Mouse (Mus musculus) hindbrain, embryonic 14.5 days (tissue): Measurements from ENCODE around the gene Gnb3. TPM values are rescaled to one million over a fixed set of nuclear protein-coding genes. Genes with fewer than 3 reads are reported as not detected.
"Not testable (repeated sequence)": the region's sequence is repeated elsewhere in the genome, so short reads cannot be mapped to it uniquely, and the experiment has no call there.

Source experiments
- ATAC-seq: fragments of 200-750 bp; cut with Nextera tagmentation; 2 replicates; pipeline ENCODE4 v1.8.0; 2017; ENCODE audit warnings: moderate number of reproducible peaks, mild to moderate bottlenecking, moderate TSS enrichment, moderate library complexity; ENCODE audit not compliant: low FRiP score
- DNase-seq: peaks from one replicate; pipeline ENCODE4 v3.0.0-alpha.2; 2015; ENCODE audit warnings: low spot score
- H3K27ac ChIP-seq: fragments of 300-500 bp; sonication (generic); 2 replicates; pipeline ENCODE4 v1.5.1; 2014; ENCODE audit warnings: mild to moderate bottlenecking, moderate library complexity
- H3K27me3 ChIP-seq: fragments of 300-500 bp; sonication (generic); 2 replicates; pipeline ENCODE4 v1.6.1; 2014; ENCODE audit warnings: mild to moderate bottlenecking, low read length, mixed read lengths; ENCODE audit not compliant: control insufficient read depth, insufficient read depth
- H3K36me3 ChIP-seq: fragments of 300-500 bp; sonication (generic); replicated peaks from 2 replicates; pipeline ENCODE4 v1.6.1; 2014; ENCODE audit not compliant: control insufficient read depth, insufficient read depth
- H3K4me1 ChIP-seq: fragments of 300-500 bp; sonication (generic); replicated peaks from 2 replicates; pipeline ENCODE4 v1.6.1; 2014; ENCODE audit warnings: antibody characterized with exemption, low read length, mixed read lengths; ENCODE audit not compliant: control insufficient read depth, insufficient read depth
- H3K4me2 ChIP-seq: fragments of 300-500 bp; sonication (generic); replicated peaks from 2 replicates; pipeline ENCODE4 v1.6.1; 2014; ENCODE audit warnings: mild to moderate bottlenecking, moderate library complexity
- H3K4me3 ChIP-seq: fragments of 300-500 bp; sonication (generic); replicated peaks from 2 replicates; pipeline ENCODE4 v1.5.1; 2014; ENCODE audit warnings: mild to moderate bottlenecking, low read length
- H3K9ac ChIP-seq: fragments of 300-500 bp; sonication (generic); 2 replicates; pipeline ENCODE4 v1.6.1; 2014
- H3K9me3 ChIP-seq: fragments of 300-500 bp; sonication (generic); 2 replicates; pipeline ENCODE4 v1.6.1; 2016; ENCODE audit warnings: low read length; ENCODE audit not compliant: control insufficient read depth
- WGBS: fragments of 180-500 bp; shearing (Covaris S2); extraction: QIAGEN DNeasy Blood & Tissue Kit; methylation state at CpG from one replicate; pipeline ENCODE4 v1.1.7; 2014; 5-methylcytosine and 5-hydroxymethylcytosine counted together
- polyA plus RNA-seq: library from polyadenylated mRNA; unstranded; fragments of >200 nt; fragmentation: Nextera tagmentation; extraction: Ambion mirVana; gene quantifications from 2 replicates; pipeline ENCODE4 v1.2.1, GENCODE M21; 2014

Gnb3 gene
- polyA plus RNA-seq, 1 experiment from 2014 or later: 0.21 TPM

GRCm38 (mm10) chr6:124813933-124814332 lies 26.1 kb downstream of the Gnb3 start, which contains the start of gene Tpi1:
Tpi1 (minus strand) TSS chr6:124814296.
- 0% methylated on average over 22 of the region's 22 CpGs for WGBS
- H3K4me2 ChIP-seq: peak within 1 kb of the TSS; percentile 87
- DNase-seq (peak; percentile 81), ATAC-seq (peak; percentile 87)
- H3K4me3 ChIP-seq: peak within 1 kb of the TSS; percentile 48
- no peaks in the 10 kb centered on the region for H3K27me3 ChIP-seq
- H3K36me3 ChIP-seq: peaks cover 61% of the 10 kb centered on the region
- peak within 1 kb of the TSS; percentile 77 for H3K27ac ChIP-seq
- no peaks in the 10 kb centered on the region for H3K9me3 ChIP-seq
- H3K4me1 ChIP-seq: peaks cover 30% of the 10 kb centered on the region
- H3K9ac ChIP-seq: peak within 1 kb of the TSS; percentile 80

- 0% methylated on average over 18 of the region's 18 CpGs for WGBS
- H3K27ac ChIP-seq: peak overlapping the region; percentile 77
- peaks cover 30% of the 10 kb centered on the region for H3K4me1 ChIP-seq
- ATAC-seq (peak; percentile 67), DNase-seq (peak; percentile 76)
- H3K9me3 ChIP-seq: no peaks in the 10 kb centered on the region
- H3K36me3 ChIP-seq: peaks cover 56% of the 10 kb centered on the region
- H3K9ac ChIP-seq: peak overlapping the region; percentile 80
- no peaks in the 10 kb centered on the region for H3K27me3 ChIP-seq
- H3K4me3 ChIP-seq: peak overlapping the region; percentile 48
- peak overlapping the region; percentile 87 for H3K4me2 ChIP-seq
Observed at GRCm38 (mm10) chr6:124813496-124813895, 26.6 kb downstream of the Gnb3 start.

- peak overlapping the region; percentile 80 for H3K9ac ChIP-seq
- H3K4me3 ChIP-seq: peak overlapping the region; percentile 48
- ATAC-seq (no peak), DNase-seq (no peak)
- peaks cover 33% of the 10 kb centered on the region for H3K4me1 ChIP-seq
- no peaks in the 10 kb centered on the region for H3K27me3 ChIP-seq
- H3K27ac ChIP-seq: peak overlapping the region; percentile 77
- peaks cover 50% of the 10 kb centered on the region for H3K36me3 ChIP-seq
- H3K4me2 ChIP-seq: peak overlapping the region; percentile 87
- WGBS: 23% methylated on average over 9 of the region's 9 CpGs
- H3K9me3 ChIP-seq: no peaks in the 10 kb centered on the region
Observed at GRCm38 (mm10) chr6:124812848-124813247, 27.2 kb downstream of the Gnb3 start.

GRCm38 (mm10) chr6:124811701-124812560 lies 28.1 kb downstream of the Gnb3 start:
- Histone ChIP-seq H3K4me3 (peak overlapping the region; percentile 48), H3K9me3 (no peaks in the 10 kb centered on the region), H3K9ac (no peak overlapping the region), H3K27ac (no peak overlapping the region), H3K27me3 (no peaks in the 10 kb centered on the region), H3K4me1 (peaks cover 33% of the 10 kb centered on the region), H3K36me3 (peaks cover 40% of the 10 kb centered on the region), H3K4me2 (peak overlapping the region; percentile 87)
- WGBS: 82% methylated on average over 24 of the region's 24 CpGs
- ATAC-seq: no peak
- no peak for DNase-seq

- no peaks in the 10 kb centered on the region for H3K9me3 ChIP-seq
- no peak overlapping the region for H3K9ac ChIP-seq
- no peak for DNase-seq
- no peak overlapping the region for H3K4me3 ChIP-seq
- no peak overlapping the region for H3K4me2 ChIP-seq
- peaks cover 35% of the 10 kb centered on the region for H3K36me3 ChIP-seq
- 83% methylated on average over 4 of the region's 4 CpGs for WGBS
- H3K27me3 ChIP-seq: no peaks in the 10 kb centered on the region
- no peak for ATAC-seq
- peaks cover 38% of the 10 kb centered on the region for H3K4me1 ChIP-seq
- H3K27ac ChIP-seq: no peak overlapping the region
Observed at GRCm38 (mm10) chr6:124811403-124811665, 28.7 kb downstream of the Gnb3 start.

- not testable (repeated sequence) for H3K9ac ChIP-seq, H3K9me3 ChIP-seq, H3K27me3 ChIP-seq, DNase-seq, H3K27ac ChIP-seq, H3K4me2 ChIP-seq, H3K4me3 ChIP-seq, ATAC-seq
- Histone ChIP-seq H3K4me1 (peaks cover 40% of the 10 kb centered on the region), H3K36me3 (peaks cover 29% of the 10 kb centered on the region)
- 81% methylated on average over 10 of the region's 11 CpGs for WGBS
Observed at GRCm38 (mm10) chr6:124810566-124811402, 29.3 kb downstream of the Gnb3 start.

GRCm38 (mm10) chr6:124809775-124810538 lies 30.1 kb downstream of the Gnb3 start:
- no peak for DNase-seq
- ATAC-seq: no peak

GRCm38 (mm10) chr6:124809052-124809774 lies 30.9 kb downstream of the Gnb3 start:
- Histone ChIP-seq H3K4me1 (peaks cover 38% of the 10 kb centered on the region), H3K27me3 (no peaks in the 10 kb centered on the region), H3K9ac (peak overlapping the region; percentile 57), H3K27ac (peak overlapping the region; percentile 70), H3K9me3 (no peaks in the 10 kb centered on the region), H3K4me3 (peak overlapping the region; percentile 44), H3K36me3 (peaks cover 20% of the 10 kb centered on the region), H3K4me2 (peak overlapping the region; percentile 69)
- under 1% methylated on average over 35 of the region's 35 CpGs for WGBS
- DNase-seq: peak; percentile 77
- ATAC-seq: 0 out of 2 replicates have a peak, but pooled peaks have one; percentile 7

More at GRCm38 (mm10) chr6:124809775-124810538, 30.1 kb downstream of the Gnb3 start:
- Histone ChIP-seq H3K9ac (peak overlapping the region; percentile 57), H3K27ac (0 out of 2 replicates have a peak overlapping the region, but pooled peaks have one; percentile 15), H3K27me3 (no peaks in the 10 kb centered on the region), H3K4me2 (peak overlapping the region; percentile 69), H3K4me3 (peak overlapping the region; percentile 44), H3K4me1 (peaks cover 44% of the 10 kb centered on the region), H3K9me3 (no peaks in the 10 kb centered on the region), H3K36me3 (peaks cover 21% of the 10 kb centered on the region)
- 47% methylated on average over 14 of the region's 14 CpGs for WGBS
